Mouse (Mus musculus): Measurements from ENCODE around the gene Slc4a5. TPM values are rescaled to one million over a fixed set of nuclear protein-coding genes. Genes with fewer than 3 reads are reported as not detected.
A peak's percentile ranks its signal among the peaks of the same experiment; 100 is the strongest.

Slc4a5 gene
- total RNA-seq, 2 experiments from 2014 or later: not detected

DNA sequence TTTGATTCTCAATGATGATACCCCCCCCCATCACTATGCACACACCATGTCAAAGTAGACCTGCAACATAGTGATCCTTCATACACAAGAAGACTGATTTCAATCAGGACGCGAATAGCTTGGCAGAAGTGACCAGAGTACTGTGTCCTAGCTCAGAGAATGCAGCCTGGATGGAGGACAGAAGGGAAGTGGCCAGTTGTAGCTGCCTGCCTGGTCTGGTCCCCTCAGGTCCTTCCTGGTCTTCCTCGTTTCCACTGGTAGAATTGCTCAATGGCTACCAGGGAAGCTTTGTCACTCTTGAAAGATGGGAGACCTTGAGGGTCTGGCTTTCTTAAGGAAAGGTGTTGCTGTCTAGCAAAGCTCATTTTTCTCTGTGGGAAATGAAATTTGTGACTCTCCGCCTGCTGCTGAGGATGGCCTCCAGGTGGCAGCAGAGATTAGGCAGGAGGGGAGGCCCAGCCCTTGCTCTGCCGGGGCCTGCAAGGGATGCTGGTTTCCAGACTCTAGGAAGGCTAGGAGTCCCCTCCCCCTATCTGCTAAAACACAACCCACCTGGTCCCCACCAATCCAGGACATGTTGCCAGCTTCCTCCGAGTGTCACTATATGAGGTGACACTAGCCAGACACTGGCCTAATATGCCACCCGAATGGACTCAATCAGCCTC lies 4.5 kb upstream of the Slc4a5 start:
- intact Hi-C loops (cut with DNase I): loop anchor here (1.0 to 2.0 kb wide), 4 partner anchors 54 to 458 kb away; no protein-coding TSS in a partner anchor
- DNase-seq: peak; percentile 69 to 73

DNA sequence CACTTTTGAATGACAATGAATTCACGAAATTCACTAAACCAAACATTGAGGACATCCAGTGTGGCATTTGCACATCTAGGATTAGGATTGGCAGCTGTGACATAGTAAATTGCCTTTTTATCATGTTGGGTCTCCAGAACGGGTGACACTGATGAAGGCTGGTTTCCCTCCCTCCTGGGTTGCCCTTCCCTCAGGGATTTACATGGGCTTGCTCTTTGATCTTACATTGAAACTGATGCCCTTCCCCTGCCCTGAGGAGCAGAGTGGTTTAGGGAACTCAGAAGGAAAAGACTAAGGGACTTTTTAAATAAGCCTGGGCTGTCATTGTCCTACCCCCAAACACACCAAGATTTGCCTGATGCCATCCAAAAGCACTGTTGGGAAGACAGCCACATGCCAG lies 11.9 kb downstream of the Slc4a5 start:
- DNase-seq: no peak
- intact Hi-C loops (cut with DNase I): no loop called here

DNA sequence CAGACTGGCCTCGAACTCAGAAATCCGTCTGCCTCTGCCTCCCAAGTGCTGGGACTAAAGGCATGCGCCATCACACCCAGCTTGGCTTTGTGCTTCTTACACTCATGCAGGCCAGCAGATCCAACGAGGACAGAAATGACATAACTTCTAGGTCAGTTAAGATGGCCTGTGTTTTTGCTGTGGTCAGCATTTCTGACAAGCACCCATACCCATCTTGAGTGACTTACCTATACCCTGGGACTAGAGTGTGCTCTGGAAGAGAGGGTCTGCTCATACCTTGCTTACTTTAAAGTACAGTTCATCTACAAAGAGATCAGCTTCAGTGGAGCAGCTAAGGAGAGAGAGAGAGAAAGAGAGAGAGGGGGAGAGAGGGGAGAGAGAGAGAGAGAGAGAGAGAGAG lies 13.7 kb downstream of the Slc4a5 start:
- no peak for DNase-seq
- intact Hi-C loops (cut with DNase I): no loop called here

DNA sequence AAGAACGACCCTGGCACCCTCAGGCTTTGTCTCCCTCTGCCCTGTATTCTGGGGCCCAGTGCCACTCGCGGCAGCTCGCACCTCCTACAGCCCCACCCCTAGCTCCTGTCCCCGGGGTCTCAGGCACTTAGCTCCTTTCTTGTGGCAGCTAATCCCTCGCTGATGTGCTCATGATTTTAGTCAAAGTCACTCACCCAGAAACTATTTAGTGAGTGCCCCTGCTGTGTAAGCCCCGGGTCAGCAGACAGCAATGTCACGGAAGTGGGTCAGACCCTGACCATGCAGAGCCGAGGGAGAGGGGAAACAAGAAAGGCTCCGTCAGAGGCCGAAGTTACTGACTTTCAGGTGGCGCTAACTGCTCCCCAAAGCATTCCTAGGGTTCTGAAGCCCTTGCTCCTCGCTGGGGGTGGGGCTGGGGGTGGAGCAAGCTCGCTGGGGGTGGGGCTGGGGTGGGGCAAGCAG lies 14.7 kb downstream of the Slc4a5 start:
- DNase-seq: no peak
- intact Hi-C loops (cut with DNase I): no loop called here

DNA sequence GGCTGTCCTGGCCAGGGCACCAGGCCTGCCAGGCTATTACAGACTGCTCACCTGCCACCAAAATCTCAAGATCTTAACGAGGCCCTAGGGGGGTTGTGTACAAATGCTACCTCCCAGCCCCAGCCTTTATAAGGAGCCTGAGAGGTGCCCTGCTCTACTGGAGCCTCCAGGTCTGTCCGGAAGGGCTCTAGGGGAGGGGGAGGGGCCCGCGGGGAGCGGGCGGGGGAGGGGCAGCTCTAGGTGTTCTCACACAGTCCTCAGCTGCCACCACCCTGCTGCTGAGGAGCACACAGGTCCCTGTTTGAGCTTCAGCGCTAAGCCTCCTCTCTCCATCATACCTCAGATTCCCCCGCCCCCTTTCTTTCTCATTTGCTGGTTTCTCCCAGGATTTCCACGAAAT lies 17.5 kb downstream of the Slc4a5 start:
- intact Hi-C loops (cut with DNase I): no loop called here
- no peak for DNase-seq

DNA sequence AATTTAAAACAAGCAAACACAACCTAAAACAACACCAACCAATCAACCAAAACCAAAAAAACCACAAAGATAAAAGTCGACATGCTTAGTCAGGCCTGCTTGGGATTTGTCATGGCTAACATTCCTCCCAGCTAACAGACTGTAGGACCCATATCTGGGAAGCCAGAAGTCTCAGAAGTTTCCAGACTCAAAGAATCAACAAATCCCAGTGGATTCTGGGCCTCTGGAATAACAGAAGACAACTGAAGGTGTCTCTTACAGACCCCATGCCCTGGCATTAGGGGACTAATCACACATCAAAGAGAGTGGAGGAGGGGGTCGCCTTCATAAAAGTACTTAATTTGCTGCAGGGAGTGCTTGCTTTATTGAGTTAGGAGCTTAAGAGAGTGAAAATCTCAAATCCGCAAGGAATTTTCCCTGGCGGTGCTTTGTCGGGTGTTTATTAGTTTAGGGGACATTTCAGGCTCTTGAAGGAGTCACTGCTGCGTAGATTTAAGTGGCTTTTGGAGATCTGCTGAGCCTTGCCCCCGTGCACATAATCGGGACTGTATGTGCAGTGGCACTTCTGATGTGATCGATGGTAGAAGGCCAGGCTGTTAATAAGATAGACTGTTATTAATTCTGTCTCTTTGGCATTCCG lies 24.9 kb downstream of the Slc4a5 start:
- intact Hi-C loops (cut with DNase I): no loop called here
- DNase-seq: no peak

DNA sequence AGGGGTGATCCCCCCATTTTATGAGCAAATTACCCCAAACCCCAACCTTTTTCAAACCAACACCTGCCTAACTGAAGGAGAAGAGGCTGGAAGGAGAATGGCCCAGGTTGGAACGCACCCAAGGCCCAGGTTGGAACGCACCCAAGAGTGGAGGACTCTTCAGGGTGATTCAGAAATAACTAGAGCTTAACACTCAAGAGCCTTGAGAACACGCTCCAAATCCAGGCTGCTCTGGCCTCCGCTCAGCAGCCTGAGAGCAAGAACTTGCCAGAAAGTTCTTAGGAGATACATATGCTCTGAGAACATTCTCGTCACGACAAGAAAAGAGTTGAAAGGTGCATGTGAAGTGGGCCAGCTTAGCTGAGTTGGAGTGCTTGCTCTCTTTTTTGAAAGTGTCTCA lies 25.5 kb downstream of the Slc4a5 start:
- peak; percentile 68 to 74 for DNase-seq
- intact Hi-C loops (cut with DNase I): no loop called here

DNA sequence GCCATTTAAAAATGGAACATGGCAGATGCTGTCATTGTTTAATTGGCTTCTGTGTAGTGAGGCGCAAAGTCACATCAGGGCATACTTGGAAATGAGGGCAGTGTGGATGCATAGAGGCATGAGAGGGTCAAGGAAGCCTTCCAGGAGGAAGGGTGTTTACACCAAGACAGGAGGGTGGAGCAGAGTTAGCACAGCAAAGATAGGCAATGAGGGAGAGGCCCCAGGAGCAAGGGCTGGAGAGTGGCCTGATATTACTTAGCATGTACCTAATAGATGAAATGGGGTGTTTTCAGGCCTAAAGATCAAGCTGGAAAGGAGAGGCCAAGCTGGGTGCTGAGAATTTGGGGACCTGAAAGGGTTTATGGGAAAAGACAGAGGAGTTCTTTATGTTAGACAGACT lies 26.4 kb downstream of the Slc4a5 start:
- intact Hi-C loops (cut with DNase I): no loop called here
- DNase-seq: no peak

DNA sequence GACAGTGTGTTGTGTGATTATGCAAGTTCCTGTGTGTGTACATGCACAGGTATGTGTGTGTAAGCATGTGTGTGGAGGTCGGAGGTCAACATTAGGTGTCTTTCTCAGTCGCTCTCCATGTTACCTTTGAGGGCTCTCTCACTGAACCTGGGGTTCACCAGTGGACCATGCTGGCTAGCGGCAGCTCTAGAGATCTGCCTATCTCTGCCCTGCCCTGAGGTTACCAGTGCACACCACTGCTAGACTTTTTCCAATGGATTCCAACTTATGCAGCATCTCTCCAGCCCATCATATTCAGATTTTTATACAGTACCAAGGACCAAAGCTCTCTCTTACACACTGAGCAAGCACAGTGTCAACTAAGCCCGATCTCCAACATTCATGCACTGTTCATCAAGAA lies 27.1 kb downstream of the Slc4a5 start:
- DNase-seq: no peak
- intact Hi-C loops (cut with DNase I): no loop called here

DNA sequence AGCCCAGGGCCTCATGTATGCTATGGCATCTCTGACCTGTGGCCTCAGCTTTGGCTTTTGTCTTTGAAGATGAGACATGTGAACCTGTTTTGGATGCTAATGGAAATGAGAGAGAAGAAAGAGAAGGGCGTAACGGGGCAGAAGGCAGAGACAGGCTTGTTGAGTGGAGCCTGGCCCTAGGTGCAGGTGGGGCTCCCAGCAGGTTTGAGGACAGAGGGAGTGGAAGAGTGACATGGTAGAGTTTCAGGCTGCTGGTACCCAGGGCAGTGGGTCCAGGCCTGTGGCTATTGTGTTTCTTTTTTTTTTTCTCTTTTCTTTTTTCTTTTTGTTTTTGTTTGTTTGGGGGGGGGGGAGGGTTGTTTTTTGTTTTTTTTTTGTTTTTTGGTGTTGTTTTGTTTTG lies 27.5 kb downstream of the Slc4a5 start:
- no peak for DNase-seq
- intact Hi-C loops (cut with DNase I): no loop called here

DNA sequence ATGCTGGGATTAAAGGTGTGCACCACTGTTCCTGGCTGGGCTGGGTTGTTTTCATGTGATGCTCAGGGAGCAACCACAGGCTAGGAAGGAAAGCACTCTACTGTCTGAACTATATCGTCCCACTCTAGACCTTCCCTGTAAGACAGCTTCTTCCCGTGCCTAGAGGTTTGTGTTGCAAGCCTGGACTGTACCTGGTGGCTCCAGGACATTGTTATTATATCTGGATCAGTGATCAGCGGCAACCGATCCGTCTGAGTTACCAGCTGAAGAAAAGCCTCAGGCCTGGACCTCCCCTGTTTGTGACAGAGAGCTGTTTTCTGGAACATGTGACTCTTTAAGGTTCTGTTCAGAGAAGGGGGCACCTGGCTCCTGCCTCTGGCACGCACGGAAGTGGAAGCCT lies 34.6 kb downstream of the Slc4a5 start:
- no peak for DNase-seq
- intact Hi-C loops (cut with DNase I): no loop called here

DNA sequence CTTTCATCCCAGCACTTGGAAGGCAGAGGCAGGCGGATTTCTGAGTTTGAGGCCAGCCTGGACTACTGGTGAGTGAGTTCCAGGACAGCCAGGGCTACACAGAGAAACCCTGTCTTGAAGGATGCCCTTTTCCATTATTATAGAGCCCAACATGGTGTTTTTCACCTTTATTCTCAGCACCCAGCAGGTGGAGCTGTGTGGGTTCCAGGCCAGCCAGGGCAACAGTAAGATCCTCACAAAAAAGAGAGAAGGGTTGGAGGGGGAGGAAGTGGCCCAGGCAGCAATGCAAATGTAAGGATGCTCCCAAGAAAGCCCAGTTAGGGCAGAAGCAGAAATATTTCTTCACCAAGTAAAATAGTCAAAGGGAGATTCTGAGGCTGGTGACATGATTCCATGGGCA lies 44.9 kb downstream of the Slc4a5 start:
- intact Hi-C loops (cut with DNase I): no loop called here
- DNase-seq: no peak

DNA sequence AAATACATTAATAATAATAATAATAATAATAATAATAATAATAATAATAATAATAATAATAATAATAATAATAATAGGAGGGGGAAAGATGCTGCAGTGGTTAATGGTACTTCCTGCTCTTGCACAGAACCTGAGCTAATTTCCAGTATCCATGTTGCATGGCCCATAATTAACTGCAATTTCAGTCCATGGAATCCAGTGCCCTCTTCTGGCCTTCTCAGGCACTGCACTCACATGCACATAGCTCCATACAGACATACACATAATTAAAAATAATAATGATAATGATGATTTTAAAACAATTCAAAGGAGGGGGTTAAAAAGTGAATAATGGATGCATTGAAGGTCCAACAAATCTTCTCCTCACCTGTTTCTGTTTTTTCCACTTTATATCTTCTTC lies 45.6 kb downstream of the Slc4a5 start:
- intact Hi-C loops (cut with DNase I): no loop called here
- DNase-seq: no peak

DNA sequence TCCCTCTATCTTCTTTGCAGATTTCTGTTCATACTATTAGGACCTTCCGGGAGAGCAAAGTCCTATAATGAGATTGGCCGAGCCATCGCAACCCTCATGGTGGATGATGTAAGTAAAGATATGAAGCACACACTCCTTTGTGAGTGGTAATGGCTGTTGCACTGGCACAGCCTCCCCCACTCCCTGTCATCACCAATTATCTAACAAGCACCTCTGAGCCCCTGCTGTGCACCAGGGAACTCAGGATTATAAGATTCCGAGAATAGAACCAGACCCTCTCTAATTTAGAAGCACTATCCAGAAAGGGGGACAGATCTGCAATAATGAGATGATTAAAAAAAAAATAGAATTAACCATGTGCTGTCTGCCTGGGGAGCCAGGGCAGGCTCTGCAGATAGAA lies 46.0 kb downstream of the Slc4a5 start:
- no peak for DNase-seq
- intact Hi-C loops (cut with DNase I): no loop called here

DNA sequence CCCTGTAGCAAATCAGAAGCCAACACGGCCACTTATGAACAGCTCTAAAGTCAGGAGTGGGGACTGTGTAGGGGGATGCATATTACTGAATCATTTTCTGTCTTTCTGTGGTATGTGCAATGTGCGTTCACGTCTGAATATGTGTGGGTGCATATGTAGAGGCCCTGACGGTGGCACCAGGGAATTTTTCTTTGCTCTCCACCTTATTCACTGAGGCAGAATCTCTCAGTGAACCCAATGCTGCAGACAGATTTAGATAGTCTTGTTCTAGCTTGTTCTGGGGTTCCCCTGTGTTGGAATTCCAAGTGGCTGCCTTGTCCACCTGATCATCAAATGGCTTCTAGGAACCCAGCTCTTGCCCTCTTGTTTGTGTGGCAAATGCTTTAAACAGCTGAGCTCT lies 48.0 kb downstream of the Slc4a5 start:
- intact Hi-C loops (cut with DNase I): loop anchor here (2.0 kb wide), 1 partner anchor 53 kb away; no protein-coding TSS in a partner anchor
- no peak for DNase-seq

DNA sequence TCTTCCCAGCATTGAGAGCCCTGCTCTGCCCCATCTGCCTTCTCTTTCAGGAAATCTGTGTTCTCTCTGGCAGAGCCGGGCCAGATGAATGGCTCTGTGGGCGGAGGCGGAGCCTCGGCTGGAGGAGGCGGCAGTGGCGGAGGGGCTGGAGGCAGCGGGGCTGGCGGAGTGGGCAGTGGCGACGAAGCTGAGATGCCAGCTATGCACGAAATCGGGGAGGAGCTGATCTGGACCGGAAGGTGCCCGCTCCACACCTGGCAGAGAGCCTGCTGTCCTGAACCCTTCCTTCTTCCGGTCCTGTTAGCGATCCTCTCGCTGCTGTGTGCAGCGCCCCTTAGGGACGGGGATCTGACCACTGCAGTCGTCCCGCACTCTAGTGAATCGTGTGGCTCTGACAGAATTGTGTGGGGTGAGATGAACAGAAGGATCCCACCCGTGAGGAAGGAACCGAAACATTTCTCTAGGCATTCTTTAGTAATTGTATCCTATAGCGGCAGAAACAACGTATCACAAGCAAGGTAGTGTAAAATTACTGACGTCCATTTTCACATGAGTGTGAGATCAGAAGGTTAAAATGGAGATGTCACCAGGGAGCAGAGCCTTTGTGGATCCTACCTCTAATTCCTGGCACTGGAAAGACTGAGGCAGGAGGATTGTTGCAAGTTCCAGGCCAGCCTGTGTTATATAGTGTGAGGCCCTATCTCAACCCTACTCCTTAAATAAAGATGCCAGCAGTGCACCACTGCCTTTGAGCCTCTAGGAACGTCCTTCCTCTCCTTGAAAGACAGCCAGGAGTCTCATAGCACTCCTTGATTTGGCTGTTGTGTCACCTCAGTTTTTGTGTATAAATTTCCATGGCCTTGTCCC lies 48.7 kb downstream of the Slc4a5 start:
- intact Hi-C loops (cut with DNase I): loop anchor here (2.0 kb wide), 1 partner anchor 54 kb away; no protein-coding TSS in a partner anchor
- peak; percentile 77 to 85 for DNase-seq

DNA sequence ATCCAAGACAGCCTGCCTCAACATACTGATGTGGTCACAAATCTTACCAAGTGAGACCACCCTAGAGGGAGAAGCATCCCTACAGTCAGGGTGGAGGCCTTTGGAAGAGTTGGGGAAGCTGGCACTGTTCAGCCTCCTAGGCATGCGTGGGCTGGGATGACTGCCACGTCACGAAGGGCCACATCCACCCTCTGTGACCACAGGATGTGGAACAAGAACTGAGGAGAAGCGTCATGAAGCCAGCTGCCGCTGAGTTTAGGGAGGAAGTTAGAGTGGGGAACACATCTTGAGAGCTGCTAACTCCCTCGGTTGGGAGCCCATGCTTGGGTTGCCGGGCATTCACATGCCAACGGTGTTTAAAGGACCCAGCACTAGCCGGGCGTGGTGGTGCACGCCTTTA lies 54.1 kb downstream of the Slc4a5 start:
- DNase-seq: peak; percentile 6 to 12
- intact Hi-C loops (cut with DNase I): loop anchor here (10.0 kb wide), 1 partner anchor 279 kb away; no protein-coding TSS in a partner anchor

DNA sequence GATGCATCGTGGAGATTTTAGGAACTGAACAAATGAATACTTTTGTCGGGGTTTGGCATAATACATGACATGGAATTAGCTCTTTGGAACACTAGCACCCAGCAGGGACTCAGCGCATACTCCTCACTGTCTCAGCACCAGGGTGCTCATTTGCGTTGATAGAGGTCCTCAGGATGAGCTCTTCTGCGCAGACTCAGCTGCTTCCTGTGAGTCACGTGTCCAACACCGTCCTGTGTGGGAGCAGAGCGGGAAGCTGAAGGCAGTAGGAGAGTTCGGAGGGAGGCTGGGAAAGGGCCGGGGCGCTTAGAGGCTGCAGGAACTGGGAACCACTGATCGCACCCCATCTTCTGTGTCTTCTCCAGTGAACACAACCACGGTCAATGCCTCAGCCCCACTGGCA lies 57.5 kb downstream of the Slc4a5 start:
- no peak for DNase-seq
- intact Hi-C loops (cut with DNase I): loop anchor here (5.0 to 10.0 kb wide), 3 partner anchors 115 to 282 kb away; partner anchors contain the start of gene Mrpl53

DNA sequence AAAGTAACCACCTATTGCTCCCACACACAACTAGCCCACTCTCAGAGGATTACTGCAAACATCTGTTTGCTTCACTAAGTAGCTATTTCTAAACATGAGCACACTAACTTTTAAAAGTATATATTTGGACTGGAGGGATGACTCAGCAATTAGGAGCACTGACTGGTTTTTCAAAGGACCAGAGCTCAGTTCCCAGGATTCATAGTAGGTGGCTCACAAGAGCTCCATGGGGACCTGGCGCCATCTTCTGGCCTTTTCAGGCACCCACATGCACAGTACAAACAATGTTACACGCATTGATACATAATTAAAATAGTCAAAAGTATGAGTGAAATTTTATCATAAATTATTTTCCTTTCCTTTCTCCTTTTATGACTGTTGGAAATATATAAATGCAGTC lies 59.3 kb downstream of the Slc4a5 start:
- no peak for DNase-seq
- intact Hi-C loops (cut with DNase I): loop anchor here (5.0 to 10.0 kb wide), 3 partner anchors 117 to 284 kb away; partner anchors contain the start of gene Mrpl53

DNA sequence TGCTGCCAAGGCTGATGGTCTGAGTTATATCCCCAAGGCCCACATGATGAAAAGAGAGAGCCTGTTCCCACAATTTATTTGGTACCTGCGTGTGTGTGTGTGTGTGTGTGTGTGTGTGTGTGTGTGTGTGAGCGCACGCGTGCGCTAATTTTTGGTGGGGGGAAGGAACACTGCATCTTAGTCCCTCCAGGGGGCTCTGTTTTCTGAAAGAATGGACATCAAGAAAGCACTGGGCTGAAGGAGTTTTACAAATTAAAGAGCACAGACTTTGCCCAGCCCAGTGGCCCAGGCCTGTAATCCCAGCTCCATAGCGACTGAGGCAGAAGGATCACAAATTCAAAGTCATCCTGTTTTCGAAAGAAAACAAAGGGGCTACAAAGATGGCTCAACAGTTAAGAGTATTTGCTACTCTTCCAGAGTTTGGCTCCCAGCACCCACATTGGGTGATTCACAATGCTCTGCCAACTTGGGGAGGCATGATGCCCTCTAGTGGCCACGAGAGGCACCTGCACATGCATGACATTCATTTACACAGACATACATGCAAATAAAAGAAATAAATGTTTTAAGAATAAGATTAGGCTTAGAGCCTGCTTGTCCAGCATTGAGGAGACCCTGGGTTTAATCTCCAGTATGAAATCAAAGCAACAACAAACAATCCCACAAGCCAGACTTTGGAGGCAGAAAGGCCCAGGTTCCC lies 60.8 kb downstream of the Slc4a5 start:
- no peak for DNase-seq
- intact Hi-C loops (cut with DNase I): loop anchor here (2.0 kb wide), 1 partner anchor 66 kb away; no protein-coding TSS in a partner anchor

Data from heart, postnatal 36 days (tissue).